Mouse (Mus musculus) embryonic facial prominence, embryonic 10.5 days (tissue): ENCODE data around the gene Itgb1bp1. TPM values are rescaled to one million over a fixed set of nuclear protein-coding genes. Genes with fewer than 3 reads are reported as not detected.

Experiments used
- DNase-seq: peaks from one replicate; pipeline ENCODE4 v3.0.0-alpha.2; 2017; ENCODE audit warnings: low spot score
- H3K27ac ChIP-seq: fragments of 300-500 bp; sonication (generic); replicated peaks from 2 replicates; pipeline ENCODE4 v1.5.1; 2016; ENCODE audit warnings: mild to moderate bottlenecking
- H3K27me3 ChIP-seq: fragments of 300-500 bp; sonication (generic); replicated peaks from 2 replicates; pipeline ENCODE4 v1.6.1; 2016; ENCODE audit warnings: low read depth, mild to moderate bottlenecking; ENCODE audit not compliant: poor library complexity, severe bottlenecking
- H3K36me3 ChIP-seq: fragments of 300-500 bp; sonication (generic); replicated peaks from 2 replicates; pipeline ENCODE4 v1.6.1; 2016; ENCODE audit warnings: mild to moderate bottlenecking, moderate library complexity
- H3K4me1 ChIP-seq: fragments of 300-500 bp; sonication (generic); 2 replicates; pipeline ENCODE4 v1.6.1; 2016
- H3K4me3 ChIP-seq: fragments of 300-500 bp; sonication (generic); 2 replicates; pipeline ENCODE4 v1.5.1; 2016; ENCODE audit warnings: mild to moderate bottlenecking, moderate library complexity
- H3K9me3 ChIP-seq: fragments of 300-500 bp; sonication (generic); 2 replicates; pipeline ENCODE4 v1.6.1; 2016; ENCODE audit warnings: mild to moderate bottlenecking
- WGBS: fragments of 180-500 bp; shearing (Covaris S2); methylation state at CpG from one replicate; pipeline ENCODE4 v1.1.7; 2016; 5-methylcytosine and 5-hydroxymethylcytosine counted together
- polyA plus RNA-seq: library from polyadenylated mRNA; unstranded; fragments of >200 nt; fragmentation: Nextera tagmentation; extraction: Ambion mirVana; gene quantifications from 2 replicates; pipeline ENCODE4 v1.2.1, GENCODE M21; 2016

Itgb1bp1 gene
- polyA plus RNA-seq, 1 experiment from 2014 or later, result 45.6 TPM

DNA sequence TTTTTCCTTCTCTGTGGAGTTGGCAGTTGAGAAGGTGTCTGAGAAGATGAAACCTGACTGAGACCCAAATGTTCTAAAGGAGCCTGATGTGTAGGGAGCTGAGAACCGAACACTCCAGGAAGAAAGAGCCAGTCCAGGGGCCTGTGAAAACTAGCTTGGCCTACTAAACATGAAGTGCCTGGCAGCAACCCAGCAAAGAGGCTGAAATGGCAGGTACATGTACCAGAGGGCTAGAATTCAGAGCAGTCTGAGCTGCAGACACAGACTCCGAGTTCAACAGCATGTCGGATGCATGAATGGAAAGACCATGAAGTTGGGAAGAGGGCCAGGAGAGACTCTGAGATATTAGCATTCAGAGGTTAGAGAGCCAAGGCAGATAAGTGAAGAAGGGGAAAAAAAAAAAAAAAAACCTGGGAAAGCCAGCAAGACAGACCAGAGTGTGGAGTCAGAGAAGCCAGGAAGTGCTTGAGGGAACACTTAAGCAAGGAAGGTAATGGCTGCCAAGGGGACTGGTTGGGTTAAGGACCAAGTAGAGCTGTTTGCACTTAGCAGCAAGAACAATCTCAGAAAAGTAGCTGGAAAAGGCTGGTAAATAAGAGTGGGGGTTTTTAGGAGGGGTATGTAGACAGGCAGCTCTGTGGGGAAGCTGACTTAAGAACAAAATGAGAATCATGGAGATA lies 2.8 kb upstream of the Itgb1bp1 start:
- no peak overlapping the region for H3K4me3 ChIP-seq
- H3K27me3 ChIP-seq, result no peaks in the 10 kb centered on the region
- peaks cover 55% of the 10 kb centered on the region for H3K36me3 ChIP-seq
- WGBS, result 94% methylated on average over 3 of the region's 3 CpGs
- no peaks in the 10 kb centered on the region for H3K9me3 ChIP-seq
- no peak for DNase-seq
- no peak overlapping the region for H3K27ac ChIP-seq
- H3K4me1 ChIP-seq, result peaks cover 19% of the 10 kb centered on the region

DNA sequence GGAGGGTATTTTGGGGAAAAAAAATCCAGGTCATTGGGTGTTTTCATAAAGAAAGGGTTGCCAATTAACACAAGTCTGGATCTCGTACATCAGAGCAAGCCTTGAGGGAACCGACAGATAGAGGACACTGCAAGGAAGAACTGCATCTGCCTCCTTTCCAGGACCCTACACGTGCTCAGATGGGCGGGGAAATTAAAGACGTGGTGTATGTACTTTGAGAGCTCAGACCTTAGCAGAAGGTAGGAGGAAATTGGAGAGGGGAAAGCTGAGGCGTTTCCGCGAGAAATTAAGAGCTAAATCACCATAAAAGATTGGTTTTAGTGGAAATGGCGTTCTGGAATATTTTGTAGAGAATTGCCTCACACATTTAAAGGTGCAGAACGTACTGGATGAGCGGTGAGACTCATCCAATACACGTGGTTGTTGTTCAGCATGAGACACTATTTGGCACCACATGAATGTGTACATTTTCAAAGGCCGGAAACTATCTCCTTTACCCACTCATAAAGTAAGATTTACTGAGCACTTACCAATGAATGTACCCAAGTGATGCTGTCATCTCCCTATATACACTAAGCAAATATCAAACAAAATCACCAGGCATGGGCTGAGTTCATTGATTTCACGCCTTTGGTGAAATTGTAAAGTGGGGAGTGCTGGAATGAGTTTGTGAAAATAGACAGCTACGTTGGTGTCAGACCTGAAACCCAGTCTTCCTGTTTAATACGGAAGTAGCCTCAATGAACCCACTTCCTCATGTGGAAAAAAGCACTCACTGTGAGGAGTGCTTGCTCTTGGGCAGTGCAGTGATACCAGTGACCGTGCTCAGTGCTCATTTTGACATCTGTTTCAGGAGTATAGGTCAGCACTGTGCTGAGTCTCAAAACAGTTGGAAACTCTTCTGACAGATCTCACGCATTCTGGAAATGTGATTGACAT lies 897 bp upstream of the Itgb1bp1 start:
- Histone ChIP-seq H3K9me3 (no peaks in the 10 kb centered on the region), H3K4me1 (peaks cover 19% of the 10 kb centered on the region), H3K27me3 (no peaks in the 10 kb centered on the region), H3K27ac (peak overlapping the region; percentile 92), H3K4me3 (peak overlapping the region; percentile 87), H3K36me3 (peaks cover 36% of the 10 kb centered on the region)
- 37% methylated on average over 18 of the region's 18 CpGs for WGBS
- DNase-seq, result no peak

DNA sequence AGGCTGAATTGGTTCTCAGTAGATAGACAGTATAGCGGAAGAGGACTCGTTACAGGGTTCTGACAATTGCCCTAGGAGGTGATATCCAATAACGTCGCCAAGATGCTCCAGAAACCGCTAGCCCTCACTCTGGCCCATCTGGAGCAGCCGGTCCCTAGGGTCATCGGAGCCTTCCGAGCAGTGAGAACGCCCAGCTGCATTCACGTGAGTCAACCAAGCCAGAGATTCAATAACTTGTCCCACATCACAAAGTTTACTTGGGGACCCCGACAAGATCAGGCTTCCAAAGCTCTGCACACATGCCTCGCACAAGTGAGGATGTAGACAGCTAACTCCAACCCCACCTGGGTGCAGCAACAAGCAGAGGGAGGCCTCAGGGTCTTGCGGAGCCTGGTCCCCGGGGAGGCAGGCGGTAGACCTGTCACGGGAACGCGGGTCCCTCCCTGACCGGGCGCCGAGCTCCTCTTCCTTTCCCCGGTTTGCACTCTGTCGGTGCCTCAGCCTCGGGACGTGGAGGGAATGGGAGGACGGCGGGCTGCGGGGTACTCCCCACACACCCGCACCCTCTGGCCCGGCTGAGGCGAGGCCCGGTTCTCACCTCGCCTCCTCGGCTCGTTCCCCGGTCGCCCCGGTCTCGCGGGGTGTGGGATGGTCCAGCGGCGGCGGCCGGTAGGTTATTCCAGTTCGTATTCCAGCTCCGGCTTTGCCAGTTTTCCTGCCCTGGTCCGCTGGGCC lies 409 bp downstream of the Itgb1bp1 start:
- Histone ChIP-seq H3K27ac (peak overlapping the region; percentile 92), H3K36me3 (peaks cover 23% of the 10 kb centered on the region), H3K9me3 (no peaks in the 10 kb centered on the region), H3K27me3 (no peaks in the 10 kb centered on the region), H3K4me1 (peaks cover 19% of the 10 kb centered on the region), H3K4me3 (peak overlapping the region; percentile 87)
- no peak for DNase-seq
- under 1% methylated on average over 47 of the region's 47 CpGs for WGBS

DNA sequence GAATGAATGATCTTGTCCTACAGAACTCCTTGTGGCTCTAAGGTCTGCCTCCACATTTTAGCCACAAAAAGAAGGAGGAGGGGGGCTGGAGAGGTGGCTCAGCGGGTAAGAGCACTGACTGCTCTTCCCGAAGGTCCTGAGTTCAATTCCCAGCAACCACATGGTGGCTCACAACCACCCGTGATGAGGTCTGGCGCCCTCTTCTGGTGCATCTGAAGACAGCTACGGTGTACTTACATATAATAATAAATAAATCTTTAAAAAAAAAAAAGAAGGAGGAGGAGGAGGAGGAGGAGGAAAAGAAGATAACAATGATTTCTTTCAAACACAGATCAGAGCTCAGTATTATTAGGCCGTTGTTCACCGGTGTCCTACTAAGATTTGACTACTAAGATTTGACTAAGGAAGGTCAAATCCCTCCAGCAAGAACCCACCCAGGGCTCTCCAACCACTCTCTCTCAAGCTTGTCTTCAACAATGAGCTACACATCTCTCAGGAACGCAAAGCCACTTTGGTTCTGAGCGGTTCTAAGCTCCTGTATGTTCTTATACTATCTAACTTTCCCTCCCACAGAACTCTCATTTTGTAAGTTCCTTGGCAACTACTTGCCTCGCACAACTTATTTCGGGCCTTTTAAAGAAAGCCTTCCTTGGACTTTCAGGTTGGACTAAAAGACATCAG lies 1.2 kb downstream of the Itgb1bp1 start, which contains the start of gene Cpsf3:
Cpsf3 (plus strand) TSS at position 631 of the 681 bp plus-strand sequence.
- no peak for DNase-seq
- Histone ChIP-seq H3K27me3 (no peaks in the 10 kb centered on the region), H3K4me1 (peaks cover 19% of the 10 kb centered on the region), H3K9me3 (no peaks in the 10 kb centered on the region), H3K27ac (peak within 1 kb of the TSS; percentile 92), H3K4me3 (peak within 1 kb of the TSS; percentile 87), H3K36me3 (peaks cover 15% of the 10 kb centered on the region)
- 50% methylated on average over 11 of the region's 11 CpGs for WGBS

DNA sequence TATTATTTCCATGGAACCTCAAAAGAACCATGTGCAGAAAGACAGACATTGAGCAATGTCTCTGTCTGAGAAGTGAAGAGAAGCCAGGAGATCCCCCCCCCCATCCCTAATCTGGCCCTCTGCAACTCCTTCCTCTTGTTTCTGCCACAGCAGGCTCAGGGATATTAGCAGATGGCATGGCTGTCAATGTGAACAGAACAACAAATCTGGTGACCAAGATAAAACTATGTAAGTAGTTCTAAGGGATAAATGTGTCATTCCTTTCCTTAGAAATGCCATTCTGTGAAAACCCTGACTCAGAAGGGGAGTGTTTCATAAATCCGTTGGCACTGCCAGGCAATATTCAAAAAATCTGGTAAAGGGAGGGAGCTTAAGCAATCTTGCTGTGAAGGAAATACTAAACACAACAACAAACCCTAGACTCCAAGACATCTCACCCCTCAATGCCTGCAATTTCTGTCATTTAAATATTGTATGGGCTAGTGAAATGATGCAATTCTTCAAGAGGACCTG lies 8.7 kb downstream of the Itgb1bp1 start:
- Histone ChIP-seq H3K36me3 (peaks cover 19% of the 10 kb centered on the region), H3K4me3 (no peak overlapping the region), H3K4me1 (no peaks in the 10 kb centered on the region), H3K27ac (no peak overlapping the region), H3K27me3 (no peaks in the 10 kb centered on the region), H3K9me3 (no peaks in the 10 kb centered on the region)
- no peak for DNase-seq
- 91% methylated on average over 1 of the region's 1 CpGs for WGBS

DNA sequence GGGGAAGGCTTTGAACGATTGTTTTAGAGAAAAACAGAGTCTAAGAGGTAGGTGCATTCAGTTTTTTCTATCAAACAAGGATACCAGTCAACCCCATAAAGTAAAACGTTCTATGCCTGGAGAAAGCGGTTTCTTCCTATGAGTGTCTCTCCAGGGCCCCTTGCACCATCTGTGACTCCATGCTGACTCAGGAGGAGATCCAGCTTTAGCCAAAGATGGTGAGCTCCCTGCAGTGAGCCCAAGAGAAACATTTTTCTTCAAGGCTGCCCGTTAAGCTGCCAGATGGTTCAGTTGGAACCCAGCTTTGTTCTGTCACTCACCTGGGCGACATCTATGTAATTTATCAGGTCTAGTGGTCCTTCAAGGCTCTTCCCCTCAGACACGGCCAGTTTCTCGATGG lies 11.6 kb downstream of the Itgb1bp1 start:
- no peaks in the 10 kb centered on the region for H3K4me1 ChIP-seq
- H3K4me3 ChIP-seq, result no peak overlapping the region
- no peaks in the 10 kb centered on the region for H3K27me3 ChIP-seq
- H3K27ac ChIP-seq, result no peak overlapping the region
- WGBS, result 85% methylated on average over 7 of the region's 7 CpGs
- no peaks in the 10 kb centered on the region for H3K9me3 ChIP-seq
- H3K36me3 ChIP-seq, result peaks cover 48% of the 10 kb centered on the region
- DNase-seq, result no peak

DNA sequence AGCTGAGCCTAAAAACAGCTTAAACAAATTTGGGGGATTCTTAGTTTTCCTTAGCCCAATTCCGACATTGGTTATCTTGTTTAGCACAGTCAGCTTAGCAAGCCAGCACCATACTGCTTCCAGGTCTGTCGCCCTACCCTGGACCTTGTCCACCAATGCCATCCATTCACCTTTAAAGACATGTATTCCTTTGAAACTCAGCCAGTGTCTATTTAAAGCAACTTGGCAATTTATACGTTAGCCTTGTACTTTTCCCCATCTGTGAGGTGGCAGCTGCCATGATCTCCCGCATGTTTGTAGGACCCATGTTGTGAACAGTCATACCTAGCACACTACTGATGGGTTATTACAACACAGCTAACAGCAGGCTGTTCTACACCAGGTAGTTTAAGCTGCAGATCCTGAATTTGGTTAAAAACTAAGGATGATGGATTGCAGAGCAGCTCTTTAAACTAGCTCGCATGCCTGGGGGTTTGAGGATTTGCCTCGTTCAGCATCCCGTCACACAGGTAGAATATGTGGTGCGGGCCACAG lies 17.9 kb downstream of the Itgb1bp1 start:
- Histone ChIP-seq H3K4me1 (no peaks in the 10 kb centered on the region), H3K9me3 (no peaks in the 10 kb centered on the region), H3K27me3 (no peaks in the 10 kb centered on the region), H3K36me3 (peaks cover 99% of the 10 kb centered on the region), H3K4me3 (no peak overlapping the region), H3K27ac (no peak overlapping the region)
- 94% methylated on average over 8 of the region's 8 CpGs for WGBS
- no peak for DNase-seq

DNA sequence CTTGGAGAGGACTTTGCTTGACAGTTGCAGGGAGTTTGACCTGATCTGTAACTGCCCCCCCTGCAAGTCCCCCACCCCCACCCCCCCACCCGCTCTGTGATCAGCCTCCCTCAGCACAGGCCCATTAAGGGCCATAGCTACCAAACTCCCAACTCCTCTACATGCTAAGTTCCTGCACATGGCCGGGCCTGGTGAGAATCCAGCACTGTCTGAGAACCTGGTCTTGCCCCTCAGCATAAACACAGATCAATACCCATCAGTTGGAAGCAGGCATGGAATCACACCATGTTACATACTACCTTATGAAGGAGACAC lies 19.3 kb downstream of the Itgb1bp1 start:
- 75% methylated on average over 2 of the region's 2 CpGs for WGBS
- peaks cover 99% of the 10 kb centered on the region for H3K36me3 ChIP-seq
- no peak overlapping the region for H3K4me3 ChIP-seq
- no peaks in the 10 kb centered on the region for H3K9me3 ChIP-seq
- H3K27ac ChIP-seq, result no peak overlapping the region
- H3K27me3 ChIP-seq, result no peaks in the 10 kb centered on the region
- no peak for DNase-seq
- H3K4me1 ChIP-seq, result no peaks in the 10 kb centered on the region

DNA sequence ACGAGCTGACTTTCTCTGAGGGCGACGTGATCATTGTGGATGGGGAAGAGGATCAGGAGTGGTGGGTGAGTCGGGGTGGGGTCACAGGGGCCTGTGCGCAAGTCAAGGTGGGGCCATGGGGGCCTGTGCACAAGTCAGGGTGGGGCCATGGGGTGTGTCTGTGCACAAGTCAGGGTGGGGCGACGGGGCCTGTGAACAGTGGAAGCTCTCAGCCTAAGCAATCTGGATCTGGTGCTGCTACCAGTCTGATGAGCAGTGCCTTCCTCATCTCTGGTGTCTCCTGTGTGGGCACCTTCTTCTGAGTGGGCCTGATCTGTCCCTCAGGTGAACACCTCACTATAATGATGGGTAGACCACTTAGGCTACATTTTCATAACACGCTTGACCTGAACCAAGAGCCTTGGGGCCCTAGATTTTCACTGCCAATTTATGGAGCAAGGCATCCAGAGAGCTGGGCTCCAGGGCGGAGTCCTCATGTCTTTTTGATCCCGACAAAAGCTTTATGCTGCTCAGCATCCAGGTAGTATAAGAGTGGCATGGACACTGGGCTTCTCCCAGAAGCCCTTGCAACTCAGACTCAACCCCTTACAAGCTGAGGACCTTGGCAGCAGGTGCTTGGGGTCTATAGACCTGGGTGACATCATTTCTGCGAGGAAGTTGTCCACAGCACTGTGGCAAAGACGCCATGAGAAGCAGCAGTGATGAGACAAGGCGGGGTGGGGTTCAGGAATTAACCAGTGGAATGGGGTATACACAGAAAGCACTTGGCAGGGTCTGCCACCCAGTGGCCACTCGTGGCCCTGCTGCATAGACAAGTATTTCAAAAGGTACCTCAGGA lies 19.9 kb downstream of the Itgb1bp1 start:
- no peaks in the 10 kb centered on the region for H3K27me3 ChIP-seq
- peak; percentile 65 for DNase-seq
- H3K4me1 ChIP-seq, result no peaks in the 10 kb centered on the region
- H3K9me3 ChIP-seq, result no peaks in the 10 kb centered on the region
- H3K4me3 ChIP-seq, result no peak overlapping the region
- 80% methylated on average over 14 of the region's 14 CpGs for WGBS
- peaks cover 99% of the 10 kb centered on the region for H3K36me3 ChIP-seq
- H3K27ac ChIP-seq, result no peak overlapping the region

DNA sequence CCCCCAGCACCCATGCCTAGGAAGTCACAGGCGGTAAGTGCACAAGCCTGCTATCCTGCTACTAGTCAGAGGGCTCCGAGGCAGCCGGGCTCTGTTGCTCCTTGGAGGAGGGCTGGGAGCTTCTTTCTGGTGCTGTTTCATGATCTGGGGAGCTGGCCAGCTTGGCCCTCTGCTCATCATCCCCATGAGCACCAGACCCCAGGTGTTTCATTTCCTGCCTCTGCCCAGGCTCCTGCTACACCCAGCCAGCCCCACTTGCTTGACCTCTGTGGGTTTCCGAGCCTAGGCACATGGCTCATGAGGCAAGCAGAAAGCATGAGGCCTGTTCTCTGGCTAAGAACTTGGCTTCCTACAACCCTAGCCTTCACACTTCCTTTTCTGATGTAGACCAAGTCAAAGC lies 20.6 kb downstream of the Itgb1bp1 start:
- WGBS, result 94% methylated on average over 4 of the region's 4 CpGs
- Histone ChIP-seq H3K4me1 (no peaks in the 10 kb centered on the region), H3K27me3 (no peaks in the 10 kb centered on the region), H3K27ac (no peak overlapping the region), H3K4me3 (no peak overlapping the region), H3K36me3 (peaks cover 99% of the 10 kb centered on the region), H3K9me3 (no peaks in the 10 kb centered on the region)
- no peak for DNase-seq

DNA sequence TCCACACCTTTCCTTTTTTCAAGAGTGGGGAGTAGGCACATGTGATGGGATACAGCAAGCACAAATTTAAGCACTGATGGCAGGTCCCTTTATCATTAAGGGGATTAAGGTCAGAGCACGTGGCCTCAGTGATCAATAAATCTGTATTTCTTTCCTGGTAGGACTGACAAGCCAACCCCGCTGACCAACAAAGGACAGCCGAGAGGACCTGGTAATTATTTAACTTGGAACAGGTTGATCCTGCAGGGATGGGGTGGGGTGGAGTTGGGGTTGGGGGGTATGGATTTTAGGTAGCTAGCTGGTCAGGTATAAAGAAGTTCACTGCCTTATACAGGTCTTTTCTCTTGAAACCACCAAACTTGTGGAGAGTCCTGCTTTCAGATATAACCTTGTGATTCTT lies 21.1 kb downstream of the Itgb1bp1 start:
- Histone ChIP-seq H3K36me3 (peaks cover 99% of the 10 kb centered on the region), H3K27me3 (no peaks in the 10 kb centered on the region), H3K9me3 (no peaks in the 10 kb centered on the region), H3K4me3 (no peak overlapping the region), H3K27ac (no peak overlapping the region), H3K4me1 (no peaks in the 10 kb centered on the region)
- 89% methylated on average over 3 of the region's 3 CpGs for WGBS
- no peak for DNase-seq
